Mouse (Mus musculus) spleen, postnatal 4 days (tissue): ENCODE data around the gene Etfbkmt.
"Not testable (repeated sequence)": the region's sequence is repeated elsewhere in the genome, so short reads cannot be mapped to it uniquely, and the experiment has no call there.

Experiments used
- DNase-seq, 2 experiments: peaks; one replicate each; pipeline ENCODE4 v3.0.0; 2022; ENCODE audit warnings: low spot score in 2 of 2

The Etfbkmt gene

GRCm38 (mm10) chr6:149187371-149187770 lies 47.7 kb downstream of the Etfbkmt start:
- no peak for DNase-seq

GRCm38 (mm10) chr6:149188041-149188924 lies 48.6 kb downstream of the Etfbkmt start, which contains the start of gene Amn1:
Gene Amn1, minus strand, starts transcription at chr6:149188712.
- peak; percentile 94 to 95 for DNase-seq

GRCm38 (mm10) chr6:149188925-149189257 lies 49.2 kb downstream of the Etfbkmt start:
- no peak for DNase-seq

- DNase-seq: no peak
Observed at GRCm38 (mm10) chr6:149189340-149189922, 49.8 kb downstream of the Etfbkmt start.

GRCm38 (mm10) chr6:149191951-149192350 lies 52.3 kb downstream of the Etfbkmt start:
- DNase-seq: not testable (repeated sequence)

GRCm38 (mm10) chr6:149193276-149193905 lies 53.7 kb downstream of the Etfbkmt start:
- peak; percentile 60 to 73 for DNase-seq

DNA sequence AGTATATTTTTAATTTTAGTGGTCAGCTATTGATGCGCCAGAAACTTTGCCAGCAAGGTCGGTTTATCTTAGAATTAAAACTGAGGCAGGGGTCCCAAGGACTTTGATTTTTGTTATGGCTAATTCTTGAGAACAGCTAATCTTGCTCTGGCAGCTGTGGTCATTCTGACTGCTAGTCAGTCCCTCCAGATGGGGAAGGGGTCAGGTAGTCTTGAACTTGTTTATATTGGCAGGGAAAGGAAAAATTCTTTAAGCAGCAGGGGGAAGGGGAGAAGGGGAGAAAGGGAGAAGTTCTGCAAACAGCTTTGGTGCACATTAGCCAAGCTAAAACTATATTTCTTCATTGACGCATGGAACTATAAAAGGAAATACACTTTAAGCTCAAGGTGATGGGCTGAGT lies 57.5 kb downstream of the Etfbkmt start:
- DNase-seq: no peak

DNA sequence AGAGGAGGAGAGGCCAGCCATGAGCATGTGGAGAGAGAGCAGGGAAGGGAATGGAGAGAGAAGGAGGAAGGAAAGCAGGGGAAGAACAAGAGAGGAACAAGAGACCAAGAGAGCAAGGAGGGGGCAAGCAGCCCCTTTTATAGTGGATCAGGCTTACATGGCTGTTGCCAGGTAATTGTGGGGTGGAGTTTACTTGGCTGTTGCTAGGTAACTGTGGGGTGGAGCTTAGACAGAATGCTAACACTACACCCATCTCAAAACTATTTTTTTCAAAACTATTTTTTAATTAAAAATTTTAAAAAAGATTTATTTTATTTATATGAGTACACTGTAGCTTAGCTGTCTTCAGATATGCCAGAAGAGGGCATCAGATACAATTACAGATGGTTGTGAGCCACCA lies 58.9 kb downstream of the Etfbkmt start:
- DNase-seq: no peak
